Mouse (Mus musculus): ENCODE measurements around the gene Fry.

DNA sequence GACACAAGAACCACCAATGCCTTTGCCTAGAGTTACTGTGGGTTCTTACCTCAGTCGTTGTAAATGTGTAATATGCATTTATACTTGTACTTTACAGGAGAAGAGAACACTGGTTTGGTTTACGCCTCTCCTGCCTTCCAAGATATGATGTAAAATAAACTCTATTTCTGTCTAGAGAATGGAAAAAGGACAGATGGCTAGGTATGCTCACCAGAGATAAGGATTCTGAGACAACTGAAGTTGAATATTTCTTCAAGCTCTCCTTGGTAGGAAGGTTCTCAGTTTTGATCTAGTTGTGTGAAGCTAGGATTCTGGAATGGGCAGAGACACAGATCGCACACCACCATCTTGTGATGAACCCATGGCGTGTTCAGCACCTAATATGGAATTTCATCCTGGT lies 68.2 kb downstream of the Fry start:
- TF ChIP-seq EP300 (IDR thresholded peaks at IDR 0.05; ENCODE audit: insufficient read depth, low read depth, low read length) (no peak), CTCF (IDR thresholded peaks at IDR 0.05) (no peak), POLR2A (IDR thresholded peaks at IDR 0.05; ENCODE audit: insufficient read depth, low read depth, low read length) (no peak)
